Mouse (Mus musculus) spleen, adult 2 months (tissue): ENCODE data around the gene AA467197.

Source experiments
- CTCF ChIP-seq: fragments of 200-500 bp; IDR thresholded peaks from 2 replicates; pipeline ENCODE4 v1.5.1; 2011; ENCODE audit warnings: mild to moderate bottlenecking, inconsistent platforms; ENCODE audit not compliant: insufficient read depth, insufficient read length, insufficient replicate concordance; ENCODE audit errors: extremely low read depth
- POLR2A ChIP-seq: fragments of 200-500 bp; IDR thresholded peaks from 2 replicates; pipeline ENCODE4 v1.6.1; 2011; ENCODE audit warnings: low read depth, low read length, inconsistent platforms

DNA sequence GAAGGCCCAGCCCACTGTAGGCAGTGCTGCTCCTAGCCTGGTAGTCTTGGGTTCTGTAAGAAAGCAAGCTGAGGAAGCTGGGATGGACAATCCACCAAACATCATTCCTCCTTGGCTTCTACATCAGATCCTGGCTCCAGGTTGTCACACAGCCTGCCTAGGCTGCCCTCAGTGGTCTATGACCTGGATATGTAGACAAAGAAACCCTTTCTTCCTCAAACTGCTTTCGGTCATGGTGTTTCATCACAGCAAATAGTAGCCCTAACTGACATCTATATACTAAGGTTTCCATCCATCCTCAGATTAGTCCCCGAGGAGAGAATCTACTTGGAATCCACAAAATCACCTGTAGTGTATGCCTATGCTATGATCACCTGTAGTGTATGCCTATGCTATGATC, 38.3 kb downstream of the AA467197 start:
- TF ChIP-seq CTCF (no peak), POLR2A (no peak)
